Mouse (Mus musculus) ES-E14 (cell line): ENCODE measurements around the gene Lrp11. TPM values are rescaled to one million over a fixed set of nuclear protein-coding genes. Genes with fewer than 3 reads are reported as not detected.

Experiments
- DNase-seq: peaks from one replicate; pipeline ENCODE4 v3.0.0-alpha.2; 2013; ENCODE audit warnings: low read depth, low spot score
- H3K27ac ChIP-seq: 2 replicates; pipeline ENCODE4 v1.5.1; 2012; ENCODE audit warnings: low read depth, mild to moderate bottlenecking, low read length, moderate library complexity, mixed read lengths; ENCODE audit not compliant: poor library complexity, insufficient read depth, severe bottlenecking
- H3K36me3 ChIP-seq: 2 replicates; pipeline ENCODE4 v1.6.1; 2012; ENCODE audit warnings: mild to moderate bottlenecking, low read length, moderate library complexity, mixed read lengths; ENCODE audit not compliant: control insufficient read depth, poor library complexity, insufficient read depth, severe bottlenecking
- H3K4me1 ChIP-seq, 2 experiments: fragments of 150-350 bp in 1 of 2; sonication (generic) in 1 of 2; 2 replicates each; pipeline ENCODE4 v1.6.1; 2012; ENCODE audit warnings: low read length in 2 of 2, mild to moderate bottlenecking in 1 of 2, mixed read lengths in 1 of 2; ENCODE audit not compliant: control insufficient read depth in 2 of 2, insufficient read depth in 2 of 2, poor library complexity in 1 of 2
- H3K4me3 ChIP-seq, 2 experiments: fragments of 150-350 bp in 1 of 2; sonication (generic) in 1 of 2; 2 replicates each; pipeline ENCODE4 v1.5.1; 2012; ENCODE audit warnings: low read length in 2 of 2, low read depth in 1 of 2, mild to moderate bottlenecking in 1 of 2, mixed read lengths in 1 of 2; ENCODE audit not compliant: insufficient read depth in 1 of 2, poor library complexity in 1 of 2, severe bottlenecking in 1 of 2
- H3K9ac ChIP-seq: 2 replicates; pipeline ENCODE4 v1.6.1; 2012; ENCODE audit warnings: low read depth, mild to moderate bottlenecking, low read length, mixed read lengths; ENCODE audit not compliant: poor library complexity, insufficient read depth, severe bottlenecking
- H3K9me3 ChIP-seq: fragments of 150-350 bp; sonication (generic); 2 replicates; pipeline ENCODE4 v1.6.1; 2012; ENCODE audit warnings: low read depth, mild to moderate bottlenecking, low read length; ENCODE audit not compliant: control insufficient read depth, insufficient read depth
- CHD2 ChIP-seq: IDR thresholded peaks from 2 replicates; pipeline ENCODE4 v1.6.1; 2014; ENCODE audit warnings: mild to moderate bottlenecking, low read depth, low read length, inconsistent platforms
- HCFC1 ChIP-seq: IDR thresholded peaks from 2 replicates; pipeline ENCODE4 v1.6.1; 2012; ENCODE audit warnings: low read length, inconsistent platforms, borderline replicate concordance; ENCODE audit not compliant: insufficient read depth
- MAFK ChIP-seq: IDR thresholded peaks from 2 replicates; pipeline ENCODE4 v1.6.1; 2014; ENCODE audit warnings: mild to moderate bottlenecking, low read depth, low read length, inconsistent platforms; ENCODE audit not compliant: insufficient read depth
- ZC3H11A ChIP-seq: IDR thresholded peaks from 2 replicates; pipeline ENCODE4 v1.6.1; 2012; ENCODE audit warnings: low read depth, mild to moderate bottlenecking, inconsistent platforms, low read length, borderline replicate concordance
- ZNF384 ChIP-seq: IDR thresholded peaks from 2 replicates; pipeline ENCODE4 v1.6.1; 2012; ENCODE audit warnings: low read depth, low read length, inconsistent platforms
- in situ Hi-C, 2 experiments: fragments of 600-800 bp; cut with MboI; formaldehyde crosslinking; loops; one replicate each; pipeline ENCODE4 v1.15.1; 2025; ENCODE audit warnings: low sequenced_read_pairs in 2 of 2, inconsistent platforms in 1 of 2; ENCODE audit not compliant: unreplicated experiment in 2 of 2
- total RNA-seq: library from RNA; depleted of rRNA; stranded (reverse); fragments of 300-350 nt; gene quantifications from 2 replicates; pipeline ENCODE4 v1.2.3, GENCODE M21; 2012

Lrp11 gene
- total RNA-seq, 1 experiment: 25.6 TPM

GRCm38 (mm10) chr10:7582891-7583557, 6.6 kb upstream of the Lrp11 start:
- H3K4me3 ChIP-seq: no peak overlapping the region
- in situ Hi-C loops: no loop called here
- no peak overlapping the region for H3K9ac ChIP-seq
- DNase-seq: no peak
- H3K9me3 ChIP-seq: no peaks in the 10 kb centered on the region
- peaks cover 0 to 5% of the 10 kb centered on the region in 2 experiments; a peak in 1 of 4 replicates for H3K4me1 ChIP-seq
- TF ChIP-seq ZNF384: no peak
- TF ChIP-seq ZC3H11A: no peak
- TF ChIP-seq MAFK: no peak
- TF ChIP-seq CHD2: no peak
- no peak for TF ChIP-seq HCFC1
- H3K27ac ChIP-seq: no peak overlapping the region
- H3K36me3 ChIP-seq: no peaks in the 10 kb centered on the region

GRCm38 (mm10) chr10:7586771-7587170, 2.8 kb upstream of the Lrp11 start:
- Histone ChIP-seq H3K9ac (no peak overlapping the region), H3K9me3 (no peaks in the 10 kb centered on the region), H3K4me3 (no peak overlapping the region), H3K4me1 (peaks cover 3 to 5% of the 10 kb centered on the region in 2 experiments; a peak in 2 of 4 replicates), H3K27ac (no peak overlapping the region), H3K36me3 (no peaks in the 10 kb centered on the region)
- DNase-seq: no peak
- no peak for TF ChIP-seq CHD2
- TF ChIP-seq ZNF384: no peak
- TF ChIP-seq MAFK: no peak
- no peak for TF ChIP-seq ZC3H11A
- no peak for TF ChIP-seq HCFC1
- in situ Hi-C loops: no loop called here

GRCm38 (mm10) chr10:7590234-7590689, 662 bp downstream of the Lrp11 start:
- in situ Hi-C loops: no loop called here
- Histone ChIP-seq H3K27ac (no peak overlapping the region), H3K36me3 (no peaks in the 10 kb centered on the region), H3K4me1 (peaks cover 0 to 5% of the 10 kb centered on the region in 2 experiments; a peak in 1 of 4 replicates), H3K4me3 (peak overlapping the region; percentile 90 to 99), H3K9ac (peak overlapping the region; percentile 75), H3K9me3 (no peaks in the 10 kb centered on the region)
- TF ChIP-seq ZNF384 (no peak), HCFC1 (0 out of 2 replicates have a peak, but pooled peaks have one; percentile 33), ZC3H11A (no peak)
- DNase-seq: no peak

GRCm38 (mm10) chr10:7590792-7591191, 1.2 kb downstream of the Lrp11 start:
- in situ Hi-C loops: no loop called here
- TF ChIP-seq HCFC1 (no peak), CHD2 (no peak), ZC3H11A (no peak), ZNF384 (no peak), MAFK (no peak)
- Histone ChIP-seq H3K4me1 (peaks cover 0 to 5% of the 10 kb centered on the region in 2 experiments; a peak in 1 of 4 replicates), H3K9ac (peak overlapping the region; percentile 75), H3K9me3 (no peaks in the 10 kb centered on the region), H3K27ac (no peak overlapping the region), H3K4me3 (peak overlapping the region; percentile 90 to 99), H3K36me3 (no peaks in the 10 kb centered on the region)
- no peak for DNase-seq
